In genomic region chr10:37602936-37603335, GRCm38 (mm10) we compare ENCODE assay signal across 18 mouse cellular contexts.
DNase-seq lines count a peak whose midpoint lies in the region; ATAC-seq and TF ChIP-seq lines count a peak whose summit lies in the region.
"Had no signal": no experiment of that assay in that cellular context is flagged by ENCODE, and none has a peak within 500 bp of the region (broad histone marks: within the 10 kb centered on the region; RNA-seq: fewer than 3 reads in every experiment).

No protein-coding gene starts in this region.

- H3K4me2 ChIP-seq in kidney, embryonic 14.5 days (replicated peaks; ENCODE audit: low read depth, low read length): no peak overlapping the region
- H3K4me2 ChIP-seq in stomach, embryonic 15.5 days: no peak overlapping the region
- H3K4me2 ChIP-seq in stomach, postnatal 0 days (replicated peaks; ENCODE audit: low read depth): no peak overlapping the region
- H3K4me2 ChIP-seq in hindbrain, embryonic 12.5 days (replicated peaks): no peak overlapping the region
- H3K4me2 ChIP-seq: heart, embryonic 12.5 days; limb, embryonic 12.5 days; liver, embryonic 15.5 days; neural tube, embryonic 13.5 days had no signal

- DNase-seq in kidney, postnatal 36 days: no peak
- DNase-seq in stomach, postnatal 0 days (ENCODE audit: low spot score): no peak
- DNase-seq: cerebellum, adult 18-20 months; heart, postnatal 36 days; right cerebral cortex, postnatal 4 days had no signal

- TF ChIP-seq CTCF in stomach, postnatal 0 days (IDR thresholded peaks at IDR 0.05; ENCODE audit: low read depth): no peak
- TF ChIP-seq CTCF in embryonic fibroblast, embryonic 13.5 days (IDR thresholded peaks at IDR 0.05; ENCODE audit: borderline replicate concordance, insufficient read depth, low read length): no peak

- no peak for TF ChIP-seq EP300 in stomach, postnatal 0 days (optimal IDR thresholded peaks at IDR 0.05)

- 42% methylated on average over 2 of the region's 2 CpGs for WGBS in kidney, embryonic 14.5 days
- WGBS in stomach, embryonic 15.5 days: 31% methylated on average over 2 of the region's 2 CpGs
- WGBS in stomach, postnatal 0 days: 20% methylated on average over 2 of the region's 2 CpGs
- whole genome bisulfite sequencing in hindbrain, embryonic 12.5 days: 68% methylated on average over 2 of the region's 2 CpGs

- no peaks in the 10 kb centered on the region for H3K27me3 ChIP-seq in kidney, embryonic 14.5 days (ENCODE audit: control insufficient read depth, insufficient read depth, low read length)
- no peaks in the 10 kb centered on the region for H3K27me3 ChIP-seq in stomach, embryonic 15.5 days (replicated peaks)
- no peaks in the 10 kb centered on the region for H3K27me3 ChIP-seq in stomach, postnatal 0 days (ENCODE audit: control insufficient read depth, insufficient read depth, low read length)
- no peaks in the 10 kb centered on the region for H3K27me3 ChIP-seq in hindbrain, embryonic 12.5 days
- H3K27me3 ChIP-seq: heart, embryonic 12.5 days; limb, embryonic 12.5 days; liver, embryonic 15.5 days; neural tube, embryonic 13.5 days had no signal

- H3K4me1 ChIP-seq in kidney, embryonic 14.5 days (ENCODE audit: control insufficient read depth, insufficient read depth, low read length): no peaks in the 10 kb centered on the region
- H3K4me1 ChIP-seq in stomach, embryonic 15.5 days: no peaks in the 10 kb centered on the region
- H3K4me1 ChIP-seq in stomach, postnatal 0 days (replicated peaks; ENCODE audit: control insufficient read depth, insufficient read depth): no peaks in the 10 kb centered on the region
- H3K4me1 ChIP-seq in embryonic fibroblast, embryonic 13.5 days (ENCODE audit: control insufficient read depth, insufficient read depth, low read length): peaks cover 11% of the 10 kb centered on the region
- H3K4me1 ChIP-seq in hindbrain, embryonic 12.5 days: no peaks in the 10 kb centered on the region
- H3K4me1 ChIP-seq: heart, embryonic 12.5 days; limb, embryonic 12.5 days; liver, embryonic 15.5 days; neural tube, embryonic 13.5 days had no signal

- H3K9me3 ChIP-seq in kidney, embryonic 14.5 days (ENCODE audit: control insufficient read depth, low read length): no peaks in the 10 kb centered on the region
- no peaks in the 10 kb centered on the region for H3K9me3 ChIP-seq in stomach, embryonic 15.5 days
- H3K9me3 ChIP-seq in stomach, postnatal 0 days (ENCODE audit: control insufficient read depth, low read length): no peaks in the 10 kb centered on the region
- H3K9me3 ChIP-seq in hindbrain, embryonic 12.5 days (replicated peaks): no peaks in the 10 kb centered on the region
- H3K9me3 ChIP-seq: heart, embryonic 12.5 days; limb, embryonic 12.5 days; liver, embryonic 15.5 days; neural tube, embryonic 13.5 days had no signal

- H3K27ac ChIP-seq in kidney, embryonic 14.5 days (ENCODE audit: low read depth, low read length): 0 out of 2 replicates have a peak overlapping the region, but pooled peaks have one; percentile 0
- H3K27ac ChIP-seq in stomach, embryonic 15.5 days: no peak overlapping the region
- H3K27ac ChIP-seq in stomach, postnatal 0 days (replicated peaks): no peak overlapping the region
- peak overlapping the region; percentile 99 for H3K27ac ChIP-seq in embryonic fibroblast, embryonic 13.5 days (ENCODE audit: insufficient read depth, low read length)
- no peak overlapping the region for H3K27ac ChIP-seq in hindbrain, embryonic 12.5 days
- H3K27ac ChIP-seq: hindbrain, postnatal 0 days; left cerebral cortex, adult 2 months; liver, embryonic 15.5 days; neural tube, embryonic 13.5 days had no signal

- ATAC-seq in kidney, embryonic 14.5 days (ENCODE audit: low FRiP score, low TSS enrichment): peak; percentile 64; the same call in 1 of the 2 replicates
- ATAC-seq in stomach, embryonic 15.5 days (ENCODE audit: insufficient read depth, low FRiP score, low read depth): 0 out of 2 replicates have a peak, but pooled peaks have one; percentile 39
- ATAC-seq in stomach, postnatal 0 days (ENCODE audit: low FRiP score, low TSS enrichment): no peak
- no peak for ATAC-seq in hindbrain, embryonic 12.5 days (ENCODE audit: low FRiP score)
- ATAC-seq in monocyte, adult 5-6 weeks (replicated peaks; ENCODE audit: insufficient number of reproducible peaks, low FRiP score, low TSS enrichment, poor library complexity, severe bottlenecking): no peak
- ATAC-seq: activated CD4-positive, CD25-positive, alpha-beta regulatory T cell, adult 4 months; CD4-positive, CD25-positive, alpha-beta regulatory T cell, adult 4 months; hindbrain, postnatal 0 days had no signal

- H3K36me3 ChIP-seq in kidney, embryonic 14.5 days (ENCODE audit: control insufficient read depth, insufficient read depth, low read length): no peaks in the 10 kb centered on the region
- no peaks in the 10 kb centered on the region for H3K36me3 ChIP-seq in stomach, embryonic 15.5 days
- H3K36me3 ChIP-seq in stomach, postnatal 0 days (ENCODE audit: control insufficient read depth, insufficient read depth, low read length): no peaks in the 10 kb centered on the region
- no peaks in the 10 kb centered on the region for H3K36me3 ChIP-seq in hindbrain, embryonic 12.5 days
- H3K36me3 ChIP-seq: heart, embryonic 12.5 days; limb, embryonic 12.5 days; liver, embryonic 15.5 days; neural tube, embryonic 13.5 days had no signal

- H3K9ac ChIP-seq in kidney, embryonic 14.5 days (ENCODE audit: low read depth, low read length): no peak overlapping the region
- no peak overlapping the region for H3K9ac ChIP-seq in stomach, embryonic 15.5 days
- H3K9ac ChIP-seq in stomach, postnatal 0 days (ENCODE audit: low read length): no peak overlapping the region
- H3K9ac ChIP-seq in hindbrain, embryonic 12.5 days: no peak overlapping the region
- H3K9ac ChIP-seq: heart, embryonic 12.5 days; limb, embryonic 12.5 days; liver, embryonic 15.5 days; neural tube, embryonic 13.5 days had no signal

- no peak; the same call in 1 of the 2 replicates for TF ChIP-seq POLR2A in embryonic fibroblast, embryonic 13.5 days (IDR thresholded peaks at IDR 0.05; ENCODE audit: low read depth, low read length)

- no peak overlapping the region for H3K4me3 ChIP-seq in kidney, embryonic 14.5 days (ENCODE audit: low read length)
- no peak overlapping the region for H3K4me3 ChIP-seq in stomach, embryonic 15.5 days (replicated peaks)
- H3K4me3 ChIP-seq in stomach, postnatal 0 days (ENCODE audit: low read depth, low read length): no peak overlapping the region
- H3K4me3 ChIP-seq in embryonic fibroblast, embryonic 13.5 days (ENCODE audit: insufficient read depth, low read length): no peak overlapping the region
- H3K4me3 ChIP-seq in hindbrain, embryonic 12.5 days: no peak overlapping the region
- H3K4me3 ChIP-seq: heart, embryonic 12.5 days; left cerebral cortex, adult 2 months; limb, embryonic 12.5 days; liver, embryonic 15.5 days; neural tube, embryonic 13.5 days had no signal

Comparison
In these comparisons a context has a peak if more than half of its experiments do, and no peak if none do; other contexts are left out.
1. ATAC-seq: peak in kidney, embryonic 14.5 days (single experiment) and stomach, embryonic 15.5 days (single experiment); none in stomach, postnatal 0 days (single experiment), hindbrain, embryonic 12.5 days (single experiment) and monocyte, adult 5-6 weeks (single experiment).
2. H3K27ac ChIP-seq: peak in kidney, embryonic 14.5 days (single experiment) and embryonic fibroblast, embryonic 13.5 days (single experiment); none in stomach, embryonic 15.5 days (single experiment), stomach, postnatal 0 days (single experiment) and hindbrain, embryonic 12.5 days (single experiment).